Mouse (Mus musculus) liver, embryonic 14.5 days (tissue): Measurements from ENCODE around the gene Zfp316. TPM values are rescaled to one million over a fixed set of nuclear protein-coding genes. Genes with fewer than 3 reads are reported as not detected.

Source experiments
- ATAC-seq: fragments of 200-750 bp; cut with Nextera tagmentation; 2 replicates; pipeline ENCODE4 v1.8.0; 2017; ENCODE audit warnings: moderate number of reproducible peaks, mild to moderate bottlenecking, moderate library complexity; ENCODE audit not compliant: insufficient read depth
- DNase-seq, 3 experiments: peaks; one replicate each; pipeline ENCODE4 v3.0.0-alpha.2; 2012 to 2013; ENCODE audit warnings: low read depth in 3 of 3, low spot score in 3 of 3
- H3K27ac ChIP-seq: fragments of 300-500 bp; sonication (generic); 2 replicates; pipeline ENCODE4 v1.5.1; 2014; ENCODE audit warnings: moderate library complexity, mild to moderate bottlenecking, control low read depth, inconsistent platforms
- H3K27me3 ChIP-seq: fragments of 300-500 bp; sonication (generic); 2 replicates; pipeline ENCODE4 v1.6.1; 2014; ENCODE audit warnings: mild to moderate bottlenecking, low read length, moderate library complexity; ENCODE audit not compliant: control insufficient read depth, insufficient read depth
- H3K36me3 ChIP-seq: fragments of 300-500 bp; sonication (generic); replicated peaks from 2 replicates; pipeline ENCODE4 v1.6.1; 2014; ENCODE audit warnings: low read depth; ENCODE audit not compliant: control insufficient read depth, insufficient read depth
- H3K4me1 ChIP-seq, 2 experiments: fragments of 200-500 bp in 1 of 2; fragments of 300-500 bp in 1 of 2; sonication (generic) in 1 of 2; replicated peaks; 2 replicates each; pipeline ENCODE4 v1.6.1; 2012 to 2014; ENCODE audit warnings: antibody characterized with exemption in 1 of 2, inconsistent platforms in 1 of 2, low read length in 1 of 2; ENCODE audit not compliant: control insufficient read depth in 2 of 2, insufficient read depth in 2 of 2
- H3K4me2 ChIP-seq: fragments of 300-500 bp; sonication (generic); 2 replicates; pipeline ENCODE4 v1.6.1; 2014; ENCODE audit warnings: low read depth, mild to moderate bottlenecking, control low read depth, moderate library complexity
- H3K4me3 ChIP-seq, 2 experiments: fragments of 200-500 bp in 1 of 2; fragments of 300-500 bp in 1 of 2; sonication (generic) in 1 of 2; 2 replicates each; pipeline ENCODE4 v1.5.1; 2012 to 2014; ENCODE audit warnings: low read depth in 2 of 2, low read length in 2 of 2, mild to moderate bottlenecking in 2 of 2, control low read depth in 1 of 2, inconsistent platforms in 1 of 2, moderate library complexity in 1 of 2; ENCODE audit not compliant: insufficient read depth in 1 of 2
- H3K9ac ChIP-seq: fragments of 300-500 bp; sonication (generic); replicated peaks from 2 replicates; pipeline ENCODE4 v1.6.1; 2014; ENCODE audit warnings: mild to moderate bottlenecking, control low read depth, moderate library complexity
- H3K9me3 ChIP-seq: fragments of 300-500 bp; sonication (generic); 2 replicates; pipeline ENCODE4 v1.6.1; 2016; ENCODE audit warnings: low read length, mixed read lengths; ENCODE audit not compliant: control insufficient read depth
- CTCF ChIP-seq: IDR thresholded peaks from 2 replicates; pipeline ENCODE4 v1.5.1; 2016; ENCODE audit warnings: antibody characterized with exemption, low read depth, control low read depth
- EP300 ChIP-seq: IDR thresholded peaks from 2 replicates; pipeline ENCODE4 v1.6.1; 2016; ENCODE audit warnings: antibody characterized with exemption, low read depth
- WGBS: fragments of 180-500 bp; shearing (Covaris S2); extraction: QIAGEN DNeasy Blood & Tissue Kit; methylation state at CpG from one replicate; pipeline ENCODE4 v1.1.7; 2014; ENCODE audit not compliant: insufficient replicate concordance; 5-methylcytosine and 5-hydroxymethylcytosine counted together
- polyA plus RNA-seq, 2 experiments: library from polyadenylated mRNA; depleted of rRNA in 1 of 2; stranded (reverse) in 1 of 2; unstranded in 1 of 2; fragments of >200 nt; fragmentation: Nextera tagmentation in 1 of 2; extraction: Ambion mirVana in 1 of 2; gene quantifications; 2 replicates each; pipeline versions ENCODE4 v1.2.1 to v1.2.3; 2012 to 2014

The Zfp316 gene
- polyA plus RNA-seq, 2 experiments, result 0.05 to 0.33 TPM

GRCm38 (mm10) chr5:143266794-143267193 is 3.0 kb downstream of the Zfp316 start:
- ATAC-seq, result no peak
- 0 out of 4 replicates have a peak, but pooled peaks cover 0 to 3% of the 10 kb centered on the region in 2 experiments for H3K4me1 ChIP-seq
- H3K27me3 ChIP-seq, result no peaks in the 10 kb centered on the region; the same call in 1 of the 2 replicates
- no peak for DNase-seq
- H3K9me3 ChIP-seq, result no peaks in the 10 kb centered on the region
- H3K4me3 ChIP-seq, result no peak overlapping the region
- no peak for TF ChIP-seq EP300
- no peak for TF ChIP-seq CTCF
- WGBS, result 67% methylated on average over 6 of the region's 6 CpGs
- no peak overlapping the region for H3K4me2 ChIP-seq
- no peak overlapping the region for H3K9ac ChIP-seq
- H3K27ac ChIP-seq, result no peak overlapping the region
- H3K36me3 ChIP-seq, result no peaks in the 10 kb centered on the region

DNA sequence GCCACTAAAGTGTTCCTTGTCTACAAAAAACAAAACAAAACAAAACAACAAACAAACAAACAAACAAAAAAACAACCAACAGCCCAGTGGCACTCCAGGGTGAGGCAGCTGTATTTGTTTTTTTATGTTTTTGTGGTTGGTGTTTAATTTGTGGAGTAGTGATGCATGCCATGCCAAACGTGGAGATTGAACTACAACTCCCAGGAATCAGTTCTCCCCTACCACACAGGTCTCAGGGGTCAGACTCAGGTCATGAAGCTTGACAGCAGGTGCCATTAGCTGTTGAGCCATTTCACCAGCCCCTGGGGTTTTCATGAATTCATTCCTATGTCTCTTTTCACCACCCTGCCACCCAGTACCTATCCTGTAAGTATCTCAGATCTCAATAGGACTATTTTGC is 4.4 kb downstream of the Zfp316 start:
- no peak for ATAC-seq
- Histone ChIP-seq H3K4me1 (0 out of 4 replicates have a peak, but pooled peaks cover 0 to 2% of the 10 kb centered on the region in 2 experiments), H3K4me3 (no peak overlapping the region), H3K9ac (no peak overlapping the region), H3K27ac (no peak overlapping the region), H3K9me3 (no peaks in the 10 kb centered on the region), H3K4me2 (no peak overlapping the region), H3K27me3 (no peaks in the 10 kb centered on the region; the same call in 1 of the 2 replicates), H3K36me3 (no peaks in the 10 kb centered on the region)
- 36% methylated on average over 1 of the region's 1 CpGs for WGBS
- DNase-seq, result no peak
- TF ChIP-seq CTCF (no peak), EP300 (no peak)

DNA sequence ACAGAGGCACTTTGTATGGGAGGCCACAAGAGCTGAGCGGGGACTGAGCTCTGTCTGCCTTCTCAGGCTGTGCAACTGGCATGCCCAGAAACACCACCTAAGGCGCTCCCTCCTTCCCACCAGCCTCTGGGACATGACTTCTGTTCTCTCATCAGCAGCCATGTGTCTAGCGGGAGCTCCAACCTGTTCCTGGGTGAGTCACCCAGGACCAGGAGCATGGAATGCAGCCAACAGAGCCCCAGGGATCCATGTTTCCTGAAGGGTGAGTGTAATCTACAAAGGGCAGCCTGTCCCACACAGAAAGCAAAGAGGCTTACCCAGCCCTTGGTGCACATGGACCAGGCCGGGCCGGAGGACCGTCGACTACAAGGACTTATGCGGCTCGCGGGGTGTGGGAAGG is 5.1 kb downstream of the Zfp316 start:
- Histone ChIP-seq H3K4me3 (no peak overlapping the region), H3K9me3 (no peaks in the 10 kb centered on the region), H3K4me2 (no peak overlapping the region), H3K9ac (no peak overlapping the region), H3K27ac (no peak overlapping the region), H3K36me3 (no peaks in the 10 kb centered on the region), H3K4me1 (no peaks in the 10 kb centered on the region), H3K27me3 (no peaks in the 10 kb centered on the region)
- no peak for ATAC-seq
- TF ChIP-seq EP300, result no peak
- no peak for TF ChIP-seq CTCF
- DNase-seq, result no peak
- WGBS, result 76% methylated on average over 10 of the region's 10 CpGs

- no peak for ATAC-seq
- no peak overlapping the region for H3K9ac ChIP-seq
- H3K27ac ChIP-seq, result no peak overlapping the region
- no peaks in the 10 kb centered on the region for H3K9me3 ChIP-seq
- no peaks in the 10 kb centered on the region for H3K4me1 ChIP-seq
- H3K4me2 ChIP-seq, result no peak overlapping the region
- no peak for DNase-seq
- TF ChIP-seq EP300 (no peak), CTCF (no peak)
- no peak overlapping the region for H3K4me3 ChIP-seq
- peaks cover 3% of the 10 kb centered on the region for H3K27me3 ChIP-seq
- H3K36me3 ChIP-seq, result no peaks in the 10 kb centered on the region
- WGBS, result 68% methylated on average over 8 of the region's 8 CpGs
These were observed 8.2 kb downstream of the Zfp316 start for GRCm38 (mm10) chr5:143261636-143262035.

DNA sequence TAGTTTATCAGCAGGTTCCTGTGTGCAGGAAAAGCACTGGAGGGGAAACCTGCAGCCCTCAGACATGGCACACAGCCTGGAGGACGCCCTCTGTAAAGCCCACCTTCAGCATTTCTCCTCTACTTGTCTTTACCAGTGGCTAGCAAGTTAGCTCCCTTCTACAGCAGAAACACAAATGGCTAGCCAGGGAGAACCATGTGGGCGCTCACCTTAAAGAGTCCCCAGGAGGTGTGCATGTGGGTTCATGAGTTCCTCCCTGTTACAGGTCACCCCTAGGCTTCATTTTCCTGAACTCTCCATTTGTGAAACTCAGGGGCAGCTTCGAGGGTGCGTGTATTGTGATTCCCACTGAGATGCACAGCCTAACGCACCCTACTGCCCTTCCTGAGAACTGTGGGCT is 14.0 kb downstream of the Zfp316 start:
- H3K4me1 ChIP-seq, result no peaks in the 10 kb centered on the region
- WGBS, result 48% methylated on average over 5 of the region's 5 CpGs
- peaks cover 58% of the 10 kb centered on the region for H3K27me3 ChIP-seq

More for the DNA sequence above, 14.0 kb downstream of the Zfp316 start:
- H3K27ac ChIP-seq, result no peak overlapping the region
- H3K9me3 ChIP-seq, result no peaks in the 10 kb centered on the region
- no peaks in the 10 kb centered on the region for H3K36me3 ChIP-seq
- TF ChIP-seq CTCF (no peak), EP300 (no peak)
- no peak overlapping the region for H3K4me3 ChIP-seq
- DNase-seq (no peak), ATAC-seq (no peak)
- no peak overlapping the region for H3K9ac ChIP-seq
- no peak overlapping the region for H3K4me2 ChIP-seq
